Mouse (Mus musculus) retina, adult 2 months (tissue): Measurements from ENCODE around the gene Pnma1.

ENCODE experiments used
- DNase-seq: peaks from one replicate; pipeline ENCODE4 v3.0.0-alpha.2; 2012; ENCODE audit warnings: low read depth, low spot score

Gene Pnma1

DNA sequence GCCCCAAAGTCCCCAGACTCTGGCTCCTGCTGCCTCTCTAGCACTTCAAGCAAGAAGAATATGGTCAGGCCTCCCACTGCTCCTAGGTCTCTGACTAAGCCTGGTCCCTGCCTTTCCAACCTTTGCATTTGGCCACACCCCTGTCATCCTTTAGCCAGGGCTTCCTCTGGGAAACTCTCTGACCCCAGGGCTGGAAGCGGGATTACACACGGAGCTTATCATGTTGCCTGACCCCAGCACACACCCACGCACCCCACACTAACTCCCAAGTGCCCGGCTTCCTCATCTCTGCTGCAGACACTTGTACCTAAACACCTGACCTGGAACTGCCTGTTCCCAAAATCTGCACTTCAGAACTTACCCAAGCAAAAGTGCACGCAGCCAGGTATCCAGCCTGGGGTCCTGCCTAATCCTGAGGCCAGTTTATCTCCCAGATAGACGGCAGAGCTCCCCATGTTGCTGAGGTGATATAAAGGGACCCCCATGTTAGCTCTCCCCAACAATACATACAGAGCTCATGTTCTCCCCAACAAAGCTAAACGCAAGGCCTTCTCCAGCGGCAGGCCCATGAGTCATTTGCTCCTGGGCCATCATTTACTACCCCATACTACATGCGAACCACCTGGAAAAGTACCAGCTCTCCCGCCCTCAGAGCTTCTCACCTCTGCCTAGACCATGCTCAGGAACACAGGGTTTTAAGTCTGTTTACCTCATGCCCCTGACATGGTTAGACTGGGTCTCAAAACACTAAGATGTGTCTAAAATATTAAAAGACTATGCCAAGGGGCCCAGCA lies 30.6 kb upstream of the Pnma1 start:
- DNase-seq = no peak

DNA sequence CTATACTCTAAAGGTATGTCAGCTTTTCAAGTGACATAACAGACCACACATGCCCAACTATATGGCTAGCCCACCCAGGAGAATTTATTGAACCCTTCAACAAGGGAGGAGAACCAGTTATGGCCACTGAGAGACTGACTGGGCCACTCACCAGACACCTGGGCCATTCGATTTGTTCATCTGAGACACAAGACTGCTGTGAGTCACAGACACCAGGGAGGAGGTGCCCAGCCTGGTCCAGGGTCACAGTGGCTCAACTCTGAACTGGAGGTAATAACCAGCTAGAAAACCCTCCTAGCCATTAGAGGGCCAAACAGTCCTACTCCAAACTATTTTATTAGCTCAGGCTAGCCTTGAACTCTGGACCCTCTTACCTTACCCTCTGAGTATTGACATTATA lies 29.8 kb upstream of the Pnma1 start:
- no peak for DNase-seq

DNA sequence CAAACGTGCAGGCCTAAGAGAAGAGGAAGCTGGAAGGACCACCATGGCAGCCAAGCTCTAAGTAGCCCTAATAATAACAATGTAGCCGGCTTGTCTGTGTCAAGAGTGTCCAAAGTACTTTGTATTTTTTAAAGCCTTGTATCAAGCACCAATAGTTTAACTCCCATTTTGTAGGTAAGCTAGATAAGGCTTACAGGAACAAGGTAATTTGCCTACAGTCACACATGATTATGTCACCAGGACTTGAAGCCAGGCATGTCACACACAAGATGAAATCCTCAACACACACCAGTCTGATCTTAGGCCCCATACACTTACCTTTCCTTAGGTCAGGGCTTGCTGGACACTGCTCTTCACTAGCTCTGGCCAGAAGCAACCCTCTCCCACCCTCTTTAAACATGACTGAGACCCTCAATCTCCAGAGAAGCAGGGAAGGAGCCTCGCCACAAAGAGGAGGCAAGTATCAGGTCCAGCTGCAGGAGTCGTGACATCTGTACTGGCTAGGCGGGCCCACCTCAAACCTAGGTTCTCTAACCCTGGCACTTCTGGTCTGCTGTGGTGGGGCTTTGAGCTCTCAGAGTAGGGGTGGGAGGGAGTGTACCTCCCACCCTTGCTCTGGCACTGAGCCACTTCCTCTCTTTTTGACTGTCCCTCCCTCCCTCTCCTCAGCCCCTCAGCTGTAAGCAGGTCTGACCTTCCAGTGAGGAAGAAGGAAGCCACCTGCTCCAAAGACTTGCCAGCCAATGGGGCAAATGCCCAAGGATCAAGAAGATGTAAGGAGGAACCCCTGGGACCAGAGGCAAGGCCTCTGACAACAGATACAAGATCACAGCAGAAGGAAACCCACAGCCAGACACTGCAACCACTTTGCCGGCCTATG lies 28.8 kb upstream of the Pnma1 start:
- DNase-seq = no peak

DNA sequence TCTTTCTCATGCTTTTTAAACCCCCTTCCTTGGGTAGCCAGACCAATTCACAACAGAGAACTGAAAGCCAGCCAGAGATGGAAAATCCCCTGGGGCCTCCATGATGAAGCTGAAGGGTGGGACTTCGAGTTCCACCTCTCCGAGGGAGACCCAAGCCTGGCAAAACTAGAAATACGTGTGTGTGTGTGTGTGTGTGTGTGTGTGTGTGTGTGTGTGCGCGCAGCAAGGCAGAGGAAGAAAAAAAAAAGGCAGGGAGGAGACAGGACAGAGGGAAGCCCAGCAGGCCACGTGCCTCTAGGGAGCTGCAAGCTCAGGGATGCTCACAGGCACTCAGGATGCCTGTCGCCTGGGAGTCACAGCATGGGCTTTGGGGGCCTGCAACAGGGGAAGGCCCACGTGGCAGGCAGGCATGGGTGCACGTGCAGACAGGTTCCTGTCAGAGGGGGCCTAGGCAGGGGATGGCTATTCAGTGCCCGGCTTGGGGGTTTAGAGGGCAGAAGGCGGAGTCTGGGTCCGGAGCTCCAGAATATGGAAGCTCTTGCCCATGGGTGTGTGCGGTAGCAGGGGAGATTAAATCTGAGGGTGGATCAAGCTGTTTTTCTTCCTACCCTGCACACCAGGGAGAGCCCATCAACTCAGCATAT lies 28.0 kb upstream of the Pnma1 start:
- DNase-seq = no peak

DNA sequence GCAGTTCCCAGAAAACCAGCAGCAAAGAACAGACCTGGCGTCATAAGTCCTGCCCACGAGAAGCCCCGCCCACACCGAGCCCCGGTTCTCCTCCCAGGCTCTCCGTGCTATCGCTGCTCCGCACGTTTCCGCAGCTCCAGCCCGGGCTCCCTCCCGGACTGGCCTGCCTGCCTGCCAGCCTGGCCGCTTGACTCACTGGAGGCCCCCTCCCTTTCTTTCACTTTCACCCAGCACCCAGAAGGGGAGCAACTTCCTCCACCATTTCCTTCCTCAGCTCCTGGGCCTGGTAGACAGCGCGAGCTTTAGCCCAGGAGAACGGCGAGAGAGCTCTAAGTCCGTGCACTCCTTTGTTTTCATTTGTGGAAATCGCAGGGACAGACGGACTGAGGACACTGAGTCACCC lies 27.4 kb upstream of the Pnma1 start:
- no peak for DNase-seq

DNA sequence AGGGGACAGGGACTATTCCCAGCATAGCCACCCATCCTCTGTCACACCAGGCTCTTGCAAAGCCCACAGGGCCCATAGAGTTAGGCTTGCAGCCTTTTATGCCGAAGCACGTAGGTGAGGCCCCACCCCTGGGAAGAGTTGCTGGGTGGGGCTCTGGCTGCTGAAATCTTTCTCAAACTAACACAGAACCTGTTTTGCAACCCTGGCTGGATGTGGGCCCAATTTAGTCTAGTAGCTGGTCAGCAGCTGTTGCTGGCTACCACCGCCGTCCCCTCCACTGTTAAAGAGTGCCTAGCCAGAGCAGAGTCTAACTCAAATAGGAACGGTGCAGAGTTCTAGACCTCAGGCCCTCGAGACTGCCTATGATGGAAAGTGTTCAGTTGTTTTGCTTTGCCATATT lies 26.6 kb upstream of the Pnma1 start:
- no peak for DNase-seq

DNA sequence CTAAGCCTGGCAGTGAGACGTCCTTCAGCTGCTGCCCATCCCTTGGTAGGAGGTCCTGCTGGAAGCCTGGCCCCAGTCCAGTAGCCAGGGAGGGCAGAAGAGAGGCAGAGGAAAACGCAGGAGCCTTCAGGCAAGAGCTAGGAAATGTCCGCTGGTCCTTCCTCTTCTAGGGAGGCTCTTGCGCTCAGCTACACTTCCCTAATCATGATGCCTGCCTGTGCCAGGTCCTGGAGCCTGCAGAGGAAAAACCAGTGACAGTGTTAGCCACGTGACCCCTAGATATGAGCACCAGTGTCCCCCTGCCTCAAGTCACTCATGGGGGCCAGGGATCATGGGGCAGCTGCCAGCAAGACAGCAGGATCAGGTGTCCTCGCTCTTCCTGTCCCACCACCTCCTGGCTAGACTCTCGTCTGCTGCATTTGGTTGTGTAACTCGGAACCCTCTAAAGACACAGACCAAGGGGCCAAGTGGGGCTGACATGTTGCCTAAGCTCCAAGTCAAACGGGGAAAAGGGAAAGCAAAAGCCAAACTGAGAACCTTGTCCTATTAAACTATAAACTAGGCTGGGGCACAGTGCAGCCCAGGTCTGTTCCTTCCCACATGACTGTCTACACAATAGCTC lies 26.0 kb upstream of the Pnma1 start:
- DNase-seq = no peak

DNA sequence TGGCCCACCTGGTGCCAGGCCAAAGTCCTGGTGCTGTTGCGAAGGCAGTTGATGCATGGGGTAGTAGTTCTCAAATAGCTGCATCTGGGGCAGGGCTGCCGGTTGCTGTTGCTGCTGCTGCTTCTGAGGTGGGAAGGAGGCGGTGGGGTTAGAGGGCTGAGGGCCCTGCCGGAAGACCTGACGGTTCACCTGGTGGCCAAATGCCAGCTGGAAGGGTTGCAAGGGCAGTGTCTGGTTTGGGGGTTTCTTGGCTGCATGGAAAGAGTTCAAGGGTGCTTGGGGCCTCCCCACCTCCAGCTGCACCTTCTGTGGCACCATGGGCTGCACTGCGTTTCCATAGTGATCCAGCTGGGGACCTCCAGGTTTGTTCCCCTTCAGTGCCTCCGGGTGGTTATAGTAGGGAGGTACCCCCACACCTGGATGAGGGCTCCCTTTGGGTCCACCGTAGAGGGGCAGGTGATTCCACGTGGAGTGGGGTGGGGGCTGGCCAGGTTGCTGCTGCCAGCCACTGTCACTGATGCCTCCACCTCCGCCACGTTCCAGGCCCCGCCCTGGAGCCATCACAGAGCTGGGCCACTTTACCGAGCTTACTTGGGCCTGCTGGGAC lies 25.1 kb upstream of the Pnma1 start:
- no peak for DNase-seq

DNA sequence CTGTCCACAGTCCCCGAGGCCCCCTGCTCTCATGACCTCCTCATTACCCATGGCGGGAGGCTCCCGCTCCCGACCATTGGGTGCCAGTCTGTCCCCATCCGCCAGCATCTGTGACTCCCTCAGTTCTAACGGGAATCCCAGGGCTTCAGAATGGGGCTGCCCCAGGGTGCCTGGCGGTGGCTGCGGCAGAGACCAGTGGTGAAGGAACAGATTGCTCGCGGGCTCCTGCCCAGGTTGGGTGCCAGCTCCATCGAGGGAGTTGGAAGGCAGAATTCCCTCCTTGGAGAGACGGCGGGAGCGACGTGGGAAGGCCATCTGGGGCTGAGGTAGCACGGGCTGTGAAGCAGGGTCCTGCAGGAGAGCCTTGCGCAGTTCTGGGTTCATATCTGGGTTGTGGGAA lies 24.6 kb upstream of the Pnma1 start:
- DNase-seq = no peak

DNA sequence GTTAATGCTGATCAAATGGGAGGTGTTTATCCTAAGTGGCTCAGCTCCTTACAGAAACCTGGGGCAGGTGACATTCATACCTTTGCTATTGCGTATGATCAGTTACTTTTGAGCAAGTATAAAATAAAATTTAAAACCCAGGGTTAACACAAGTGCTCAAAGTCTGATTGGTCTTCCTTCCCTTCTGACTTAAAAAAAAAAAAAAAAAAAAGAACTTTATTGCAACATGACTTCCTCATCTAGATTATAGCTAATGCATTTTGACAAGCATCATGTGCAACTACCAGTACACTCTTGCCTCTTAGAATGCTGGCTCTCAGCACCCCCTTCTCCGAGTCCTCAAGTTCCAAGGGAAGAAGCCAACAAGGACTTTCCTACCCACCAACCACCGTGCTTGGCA lies 23.9 kb upstream of the Pnma1 start:
- no peak for DNase-seq

DNA sequence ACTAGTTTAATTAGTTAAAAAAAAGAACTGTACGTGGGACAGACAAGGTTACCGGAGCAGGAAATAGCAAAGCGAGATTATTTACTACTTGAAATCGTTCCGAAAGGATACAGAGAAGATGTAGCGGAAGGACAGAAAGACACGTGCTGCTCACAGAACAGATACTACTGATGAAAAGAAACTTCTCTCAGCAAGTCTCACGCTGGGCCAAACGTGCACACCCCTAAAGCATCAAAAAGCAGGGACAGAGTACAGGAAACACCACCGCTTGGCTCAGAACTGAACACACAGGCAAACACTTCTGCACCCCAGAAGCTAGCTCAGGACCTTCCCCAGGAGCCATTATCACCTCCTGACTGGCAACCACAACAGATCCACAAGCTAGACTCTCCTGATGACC lies 22.3 kb upstream of the Pnma1 start:
- no peak for DNase-seq

DNA sequence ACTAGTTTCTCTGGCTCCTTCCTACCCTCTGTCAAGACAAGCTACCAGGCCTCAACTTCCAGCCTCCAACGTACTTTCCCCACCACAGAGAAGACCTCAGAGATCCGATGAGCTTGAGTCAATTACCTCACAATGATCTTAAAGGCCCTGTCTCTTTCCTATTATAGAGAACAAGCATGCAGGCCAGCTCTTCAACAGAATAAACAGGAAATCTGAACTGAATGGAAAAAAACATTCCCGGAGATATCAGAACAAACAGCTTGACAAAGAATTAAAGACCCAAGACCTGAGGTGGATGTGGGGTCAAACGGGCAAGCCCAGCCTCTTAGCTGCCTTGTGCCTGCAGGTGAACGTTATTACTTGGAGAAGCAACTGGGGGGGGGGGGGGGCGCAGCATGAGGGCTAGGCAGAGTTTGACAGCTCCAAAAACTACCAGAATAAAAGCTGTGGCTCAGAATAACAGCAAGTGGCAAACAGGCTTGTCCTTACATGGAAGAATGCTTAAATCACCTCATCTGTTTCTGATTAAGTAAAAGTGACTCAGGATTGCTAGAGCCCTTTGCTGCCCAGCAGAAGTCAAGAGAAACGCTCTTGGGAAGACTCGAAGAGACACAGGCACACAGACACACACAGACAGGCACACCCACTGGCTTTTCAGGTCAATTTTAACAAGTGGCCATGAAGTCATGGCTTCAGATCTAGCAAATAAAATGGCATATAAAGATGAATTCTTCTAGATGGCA lies 17.5 kb upstream of the Pnma1 start:
- no peak for DNase-seq

DNA sequence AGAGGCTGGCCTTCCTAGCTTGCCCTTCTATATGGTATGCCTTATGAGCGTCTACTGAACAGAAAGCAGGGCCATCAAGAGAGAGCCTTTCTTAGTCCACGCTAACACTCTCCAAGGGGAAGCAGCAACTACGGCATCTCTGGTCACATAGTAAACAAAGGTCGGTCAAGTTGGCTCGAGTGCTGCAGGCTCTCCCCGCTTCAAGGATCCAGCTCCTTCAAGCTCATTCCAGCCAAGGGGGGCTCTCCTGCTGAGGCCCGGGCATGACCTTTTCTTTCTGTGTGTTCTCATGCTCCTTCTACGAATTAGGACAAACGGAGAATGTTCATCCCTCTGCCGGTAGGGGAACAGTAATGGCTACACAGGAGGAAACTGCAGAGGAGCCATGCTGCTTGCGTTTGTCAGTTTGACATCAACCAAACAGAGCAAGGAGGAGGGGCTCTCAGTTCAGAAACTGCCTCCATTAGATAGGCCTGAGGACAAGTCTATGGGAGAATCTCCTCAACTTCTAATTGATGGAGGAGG lies 15.4 kb upstream of the Pnma1 start:
- DNase-seq = no peak

DNA sequence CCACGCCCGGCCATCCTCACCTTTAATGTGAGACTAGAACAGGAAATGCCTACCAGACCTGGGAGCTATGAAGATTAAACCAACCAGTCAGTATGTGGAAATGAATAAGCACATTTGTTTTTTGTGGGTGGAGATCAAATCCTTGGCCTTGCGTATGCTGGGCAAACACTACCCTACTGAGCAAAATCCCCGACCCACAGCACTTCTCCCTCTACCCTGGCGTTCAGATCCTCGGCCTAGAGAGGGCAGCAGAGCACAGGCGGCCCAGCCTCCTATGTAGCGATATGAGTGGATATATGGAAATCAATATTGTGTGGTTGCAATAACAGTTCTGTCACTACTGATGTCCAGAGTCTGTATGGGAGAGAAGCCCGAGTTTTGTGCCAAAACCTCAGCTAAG lies 14.8 kb upstream of the Pnma1 start:
- DNase-seq = no peak

DNA sequence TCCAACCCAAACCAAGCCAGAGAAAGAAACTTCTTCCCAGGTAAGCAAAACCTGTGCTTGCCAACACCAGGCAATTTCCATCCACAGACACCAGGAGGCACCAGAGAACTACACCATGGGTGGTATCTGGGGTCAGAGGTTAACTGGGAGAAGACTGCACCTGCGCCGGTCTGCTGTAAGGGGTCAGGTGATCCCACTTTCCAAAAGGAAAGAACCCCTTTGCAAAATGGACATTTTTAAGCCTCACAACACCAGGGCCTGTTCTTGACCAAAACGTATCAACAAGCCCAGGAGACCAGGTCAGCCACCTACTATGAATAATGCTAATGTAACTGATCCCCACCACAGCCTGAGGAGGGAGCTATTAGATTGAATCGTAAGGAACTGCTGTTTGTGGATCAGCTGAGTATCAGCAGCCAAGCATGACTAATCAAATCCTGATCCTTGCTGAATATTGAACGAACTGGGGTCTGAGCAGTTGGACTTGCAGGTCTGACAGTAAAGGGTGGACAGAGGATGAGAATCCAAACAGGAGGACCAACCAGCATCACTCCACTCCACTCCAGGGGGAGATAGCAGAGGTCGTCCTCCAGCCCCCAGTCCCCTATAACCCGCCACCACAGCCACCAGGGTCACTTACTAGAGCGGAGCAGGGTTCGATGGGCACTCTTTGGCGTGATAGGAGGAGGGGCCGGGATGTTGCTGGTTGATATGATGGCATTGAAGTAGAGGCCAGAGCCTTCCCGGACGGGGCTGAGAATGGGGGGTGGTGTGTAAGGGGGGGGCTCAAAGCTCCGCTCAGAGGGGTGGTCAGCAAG lies 13.5 kb upstream of the Pnma1 start:
- DNase-seq = no peak

DNA sequence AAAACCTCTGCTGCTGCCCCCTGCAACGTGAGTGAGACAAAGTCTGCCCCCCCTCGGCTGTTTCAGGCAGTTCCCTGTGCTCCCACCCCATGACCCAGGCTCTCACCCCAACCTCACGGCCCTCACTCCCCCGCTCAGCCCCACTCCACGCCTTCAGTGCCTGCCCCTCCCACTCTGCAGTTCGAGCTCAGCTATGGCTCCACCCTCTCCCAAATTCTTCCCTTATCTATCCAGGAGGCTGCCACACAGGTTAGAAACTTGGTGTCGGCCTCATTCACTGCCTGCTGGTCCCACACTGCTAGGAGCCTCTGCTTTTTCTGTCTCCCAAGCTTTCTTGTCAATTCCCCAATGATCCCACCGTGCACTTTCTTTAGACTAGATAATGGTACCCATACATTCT lies 12.8 kb upstream of the Pnma1 start:
- no peak for DNase-seq

DNA sequence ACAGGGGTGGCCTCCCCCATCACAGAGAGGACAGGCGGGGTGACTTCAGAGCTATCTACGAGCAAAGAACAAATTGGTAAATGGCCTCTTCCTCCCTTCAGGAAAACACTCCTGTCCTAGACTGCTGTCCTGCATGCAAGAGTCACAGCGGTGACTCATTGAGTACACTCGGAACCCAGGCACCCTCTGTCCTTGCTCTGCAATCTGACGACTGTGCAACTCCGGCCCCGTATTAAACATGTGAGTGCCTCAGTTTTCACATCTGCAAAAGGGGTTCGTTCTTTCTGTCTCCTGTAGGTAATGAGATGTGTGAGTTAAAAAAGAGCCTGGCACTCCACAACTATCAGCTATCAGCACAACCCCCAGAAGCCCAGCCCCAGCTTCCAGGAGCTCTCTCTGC lies 12.2 kb upstream of the Pnma1 start:
- DNase-seq = no peak

DNA sequence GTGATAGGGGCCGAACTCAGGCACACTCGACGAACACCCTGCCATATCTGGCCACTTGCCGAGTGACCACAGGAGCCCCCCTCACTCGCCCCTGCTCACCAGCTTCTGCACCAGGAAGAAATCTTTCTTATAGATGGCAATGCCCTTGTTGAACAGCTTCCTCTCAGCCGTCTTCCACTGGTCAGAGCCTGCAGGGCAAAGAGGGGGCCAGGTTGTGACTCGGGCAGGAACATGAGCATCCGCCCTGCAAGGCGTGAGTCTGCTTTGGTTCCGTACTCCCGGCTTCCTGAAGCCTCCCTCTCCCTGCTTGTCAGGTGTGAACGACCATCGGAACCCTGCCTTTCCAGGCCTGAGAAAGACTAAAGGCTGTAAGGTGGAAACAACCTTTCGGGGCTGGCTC lies 9.9 kb upstream of the Pnma1 start:
- no peak for DNase-seq

DNA sequence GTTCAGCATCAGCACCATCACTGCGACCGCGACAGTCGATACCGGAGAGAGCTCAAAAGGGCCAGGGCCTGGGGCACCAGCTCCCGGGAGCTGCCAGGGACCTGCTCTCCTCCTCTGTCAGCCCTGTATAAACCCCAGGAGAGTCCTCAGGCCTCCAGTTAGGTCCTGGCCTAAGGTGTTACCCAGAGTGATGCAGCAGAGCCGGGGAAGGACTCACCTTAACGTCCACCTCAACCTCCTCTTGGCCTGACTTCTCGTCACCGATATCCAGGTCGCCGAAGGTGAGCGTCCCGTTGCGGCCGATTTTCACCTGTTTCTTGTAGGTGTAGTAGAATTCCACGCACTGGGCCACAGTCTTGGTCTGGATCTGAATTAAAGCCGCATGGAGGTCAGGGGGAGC lies 7.9 kb upstream of the Pnma1 start:
- no peak for DNase-seq

DNA sequence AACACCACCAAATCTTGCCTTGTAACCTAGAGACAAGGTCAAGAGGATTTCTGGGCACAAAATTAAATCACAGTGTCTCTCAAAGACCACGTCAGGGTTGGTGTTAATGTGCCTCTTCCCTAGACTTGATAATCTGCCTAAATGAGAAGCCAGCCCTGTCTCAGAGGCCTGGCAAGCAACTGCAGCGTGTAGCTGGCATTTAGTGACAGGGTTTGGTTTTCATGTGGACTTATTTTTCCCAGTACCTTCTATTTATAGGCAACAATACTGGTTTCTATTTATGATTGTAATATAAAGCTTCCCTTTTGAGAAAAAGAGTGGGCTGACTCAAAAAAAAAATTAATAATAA lies 7.2 kb upstream of the Pnma1 start:
- DNase-seq = no peak
